25 mouse cellular contexts compared by ENCODE assay signal in the genomic region with DNA sequence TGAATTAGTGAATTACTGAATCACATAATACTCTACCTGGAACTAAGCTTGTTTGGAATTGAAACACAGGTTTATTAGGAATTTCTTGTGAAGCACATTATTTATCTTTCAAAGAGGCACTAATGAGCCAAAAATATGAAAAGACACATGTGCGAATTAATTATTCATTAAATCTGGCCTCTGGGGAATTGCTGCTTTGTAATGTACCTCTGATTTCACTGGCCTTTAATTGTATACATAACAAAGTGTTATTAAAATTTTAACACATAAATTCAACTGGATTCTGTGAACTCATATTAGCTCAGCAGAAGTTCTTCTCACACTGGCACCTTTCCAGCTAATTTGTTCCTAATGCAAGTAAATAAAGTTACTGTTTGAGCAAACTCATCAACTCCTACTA.
DNase-seq lines count a peak whose midpoint lies in the region; ATAC-seq and TF ChIP-seq lines count a peak whose summit lies in the region.
"Had no signal": no experiment of that assay in that cellular context is flagged by ENCODE, and none has a peak within 500 bp of the region (broad histone marks: within the 10 kb centered on the region; RNA-seq: fewer than 3 reads in every experiment).

No protein-coding gene starts in this region.

- no peak for TF ChIP-seq POLR2A in brain, embryonic 14.5 days (IDR thresholded peaks at IDR 0.05; ENCODE audit: borderline replicate concordance, extremely low read depth, insufficient read depth, insufficient read length, poor library complexity, severe bottlenecking)

- no peaks in the 10 kb centered on the region for H3K4me1 ChIP-seq in hindbrain, embryonic 14.5 days (replicated peaks; ENCODE audit: control insufficient read depth, insufficient read depth, low read length)
- H3K4me1 ChIP-seq in hindbrain, embryonic 11.5 days (replicated peaks; ENCODE audit: control insufficient read depth, insufficient read depth, low read length) = no peaks in the 10 kb centered on the region
- no peaks in the 10 kb centered on the region for H3K4me1 ChIP-seq in midbrain, postnatal 0 days (ENCODE audit: insufficient read depth, low read length)
- no peaks in the 10 kb centered on the region for H3K4me1 ChIP-seq in midbrain, embryonic 13.5 days (replicated peaks)
- H3K4me1 ChIP-seq: embryonic facial prominence, embryonic 12.5 days; forebrain, embryonic 12.5 days; heart, embryonic 10.5 days; heart, embryonic 13.5 days; hindbrain, embryonic 13.5 days had no signal

- H3K4me3 ChIP-seq in hindbrain, embryonic 14.5 days (replicated peaks; ENCODE audit: low read length) = no peak overlapping the region
- no peak overlapping the region for H3K4me3 ChIP-seq in hindbrain, embryonic 11.5 days (ENCODE audit: low read depth, low read length)
- H3K4me3 ChIP-seq in midbrain, postnatal 0 days (ENCODE audit: low read depth, low read length) = no peak overlapping the region
- H3K4me3 ChIP-seq in midbrain, embryonic 13.5 days (replicated peaks) = no peak overlapping the region
- H3K4me3 ChIP-seq: embryonic facial prominence, embryonic 12.5 days; erythroblast, embryonic 14.5 days; forebrain, embryonic 12.5 days; gastrocnemius, adult 2 months; heart, embryonic 10.5 days; heart, embryonic 13.5 days; hindbrain, embryonic 13.5 days had no signal

- no peaks in the 10 kb centered on the region for H3K27me3 ChIP-seq in hindbrain, embryonic 14.5 days (ENCODE audit: control insufficient read depth, insufficient read depth, low read length)
- H3K27me3 ChIP-seq in hindbrain, embryonic 11.5 days (ENCODE audit: control insufficient read depth, insufficient read depth, low read length) = no peaks in the 10 kb centered on the region
- no peaks in the 10 kb centered on the region for H3K27me3 ChIP-seq in midbrain, postnatal 0 days (ENCODE audit: insufficient read depth, low read length)
- no peaks in the 10 kb centered on the region for H3K27me3 ChIP-seq in midbrain, embryonic 13.5 days
- H3K27me3 ChIP-seq: embryonic facial prominence, embryonic 12.5 days; forebrain, embryonic 12.5 days; heart, embryonic 13.5 days; hindbrain, embryonic 13.5 days had no signal

- no peak for ATAC-seq in hindbrain, embryonic 14.5 days (ENCODE audit: low FRiP score)
- ATAC-seq in hindbrain, embryonic 11.5 days (ENCODE audit: low FRiP score) = no peak
- no peak for ATAC-seq in midbrain, postnatal 0 days (ENCODE audit: low FRiP score)
- ATAC-seq in midbrain, embryonic 13.5 days = no peak
- ATAC-seq: CD4-positive, CD25-positive, alpha-beta regulatory T cell, adult 4 months; forebrain, postnatal 0 days; intestine, postnatal 0 days had no signal

- peak; percentile 53 for DNase-seq in hindbrain, embryonic 14.5 days (ENCODE audit: low spot score)
- DNase-seq in hindbrain, embryonic 11.5 days (ENCODE audit: low spot score) = no peak
- peak; percentile 8 for DNase-seq in midbrain, postnatal 0 days (ENCODE audit: low spot score)
- DNase-seq in brain, embryonic 14.5 days (ENCODE audit: low read depth) = peak; percentile 49
- no peak for DNase-seq in heart, adult 9 months (ENCODE audit: low spot score in 2 of 2)
- DNase-seq: adrenal gland, adult 2 months; adrenal gland, postnatal 14 days; cerebellum, adult 18-20 months; cerebellum, adult 9-10 months; cerebellum, postnatal 14 days; forebrain, postnatal 0 days; gastrocnemius, adult 2 months; gastrocnemius, postnatal 25 days; heart, adult 18-20 months; heart, postnatal 14 days; heart, postnatal 4 days had no signal

- no peak for TF ChIP-seq CTCF in midbrain, postnatal 0 days (IDR thresholded peaks at IDR 0.05)
- no peak for TF ChIP-seq CTCF in brain, embryonic 14.5 days (IDR thresholded peaks at IDR 0.05; ENCODE audit: borderline replicate concordance, extremely low read depth, insufficient read depth, insufficient read length)

- H3K27ac ChIP-seq in hindbrain, embryonic 14.5 days = no peak overlapping the region
- no peak overlapping the region for H3K27ac ChIP-seq in hindbrain, embryonic 11.5 days (ENCODE audit: low read depth, low read length)
- H3K27ac ChIP-seq in midbrain, postnatal 0 days (ENCODE audit: low read depth, low read length) = no peak overlapping the region
- H3K27ac ChIP-seq in midbrain, embryonic 13.5 days = no peak overlapping the region
- H3K27ac ChIP-seq: embryonic facial prominence, embryonic 12.5 days; forebrain, embryonic 12.5 days; gastrocnemius, adult 2 months; heart, embryonic 10.5 days; heart, embryonic 13.5 days; hindbrain, embryonic 13.5 days had no signal

- 69% methylated on average over 1 of the region's 1 CpGs for WGBS in hindbrain, embryonic 14.5 days
- 84% methylated on average over 1 of the region's 1 CpGs for WGBS in hindbrain, embryonic 11.5 days
- WGBS in midbrain, postnatal 0 days = 75% methylated on average over 1 of the region's 1 CpGs
- WGBS in midbrain, embryonic 13.5 days = 78% methylated on average over 1 of the region's 1 CpGs

- no peaks in the 10 kb centered on the region for H3K36me3 ChIP-seq in hindbrain, embryonic 14.5 days (replicated peaks; ENCODE audit: control insufficient read depth, insufficient read depth)
- no peaks in the 10 kb centered on the region for H3K36me3 ChIP-seq in hindbrain, embryonic 11.5 days (ENCODE audit: control insufficient read depth, insufficient read depth, low read length)
- no peaks in the 10 kb centered on the region for H3K36me3 ChIP-seq in midbrain, postnatal 0 days (ENCODE audit: insufficient read depth, low read length)
- H3K36me3 ChIP-seq in midbrain, embryonic 13.5 days = no peaks in the 10 kb centered on the region
- H3K36me3 ChIP-seq: embryonic facial prominence, embryonic 12.5 days; forebrain, embryonic 12.5 days; heart, embryonic 10.5 days; heart, embryonic 13.5 days; hindbrain, embryonic 13.5 days had no signal

- H3K9ac ChIP-seq in hindbrain, embryonic 14.5 days = no peak overlapping the region
- no peak overlapping the region for H3K9ac ChIP-seq in hindbrain, embryonic 11.5 days (ENCODE audit: low read depth, low read length)
- H3K9ac ChIP-seq in midbrain, postnatal 0 days (replicated peaks; ENCODE audit: low read length, poor library complexity, severe bottlenecking) = no peak overlapping the region
- no peak overlapping the region for H3K9ac ChIP-seq in midbrain, embryonic 13.5 days (replicated peaks)
- H3K9ac ChIP-seq: embryonic facial prominence, embryonic 12.5 days; forebrain, embryonic 12.5 days; forebrain, postnatal 0 days; heart, embryonic 13.5 days; hindbrain, embryonic 13.5 days had no signal

- H3K9me3 ChIP-seq in hindbrain, embryonic 14.5 days (ENCODE audit: control insufficient read depth, low read length) = no peaks in the 10 kb centered on the region
- no peaks in the 10 kb centered on the region for H3K9me3 ChIP-seq in hindbrain, embryonic 11.5 days (ENCODE audit: control insufficient read depth, low read length)
- H3K9me3 ChIP-seq in midbrain, postnatal 0 days (ENCODE audit: low read length) = no peaks in the 10 kb centered on the region
- no peaks in the 10 kb centered on the region for H3K9me3 ChIP-seq in midbrain, embryonic 13.5 days
- H3K9me3 ChIP-seq: embryonic facial prominence, embryonic 12.5 days; forebrain, embryonic 12.5 days; heart, embryonic 10.5 days; heart, embryonic 13.5 days; hindbrain, embryonic 13.5 days had no signal

- no peak overlapping the region for H3K4me2 ChIP-seq in hindbrain, embryonic 14.5 days (replicated peaks)
- no peak overlapping the region for H3K4me2 ChIP-seq in hindbrain, embryonic 11.5 days (replicated peaks; ENCODE audit: low read depth, low read length)
- H3K4me2 ChIP-seq in midbrain, postnatal 0 days (ENCODE audit: low read depth, low read length, poor library complexity, severe bottlenecking) = no peak overlapping the region
- H3K4me2 ChIP-seq in midbrain, embryonic 13.5 days (replicated peaks) = no peak overlapping the region
- H3K4me2 ChIP-seq: embryonic facial prominence, embryonic 12.5 days; forebrain, embryonic 12.5 days; heart, embryonic 13.5 days; hindbrain, embryonic 13.5 days had no signal

Comparison
In these comparisons a context has a peak if more than half of its experiments do, and no peak if none do; other contexts are left out.
1. DNase-seq: peak in hindbrain, embryonic 14.5 days (single experiment), midbrain, postnatal 0 days (single experiment) and brain, embryonic 14.5 days (single experiment); none in hindbrain, embryonic 11.5 days (single experiment) and heart, adult 9 months (0 of 2).